Mouse (Mus musculus): Measurements from ENCODE around the gene Limk2. TPM values are rescaled to one million over a fixed set of nuclear protein-coding genes. Genes with fewer than 3 reads are reported as not detected.
A peak's percentile ranks its signal among the peaks of the same experiment; 100 is the strongest.

Gene Limk2
- total RNA-seq, 2 experiments from 2014 or later, result 31.8 to 34.4 TPM

- no peak for DNase-seq
These were observed 75.8 kb downstream of the Limk2 start for GRCm38 (mm10) chr11:3333111-3333695.

GRCm38 (mm10) chr11:3331756-3332642 lies 77.0 kb downstream of the Limk2 start:
- DNase-seq, result peak; percentile 95

- no peak for DNase-seq
These were observed 77.8 kb downstream of the Limk2 start for GRCm38 (mm10) chr11:3330991-3331750.

- peak; percentile 90 for DNase-seq
These were observed 78.4 kb downstream of the Limk2 start for GRCm38 (mm10) chr11:3330566-3330965.

GRCm38 (mm10) chr11:3329891-3330451 lies 79.0 kb downstream of the Limk2 start, which contains the start of gene Pik3ip1:
Gene Pik3ip1, plus strand, starts transcription at chr11:3330401.
- DNase-seq, result peak; percentile 38

GRCm38 (mm10) chr11:3328806-3329775 lies 79.9 kb downstream of the Limk2 start:
- no peak for DNase-seq

GRCm38 (mm10) chr11:3328271-3328670 lies 80.7 kb downstream of the Limk2 start:
- no peak for DNase-seq

GRCm38 (mm10) chr11:3318286-3318685 lies 90.7 kb downstream of the Limk2 start:
- DNase-seq, result no peak

- DNase-seq, result peak; percentile 77
These were observed 94.8 kb downstream of the Limk2 start for GRCm38 (mm10) chr11:3314148-3314547.

GRCm38 (mm10) chr11:3313294-3313693 lies 95.7 kb downstream of the Limk2 start:
- DNase-seq, result no peak

GRCm38 (mm10) chr11:3311586-3312347 lies 97.2 kb downstream of the Limk2 start:
- DNase-seq, result no peak

GRCm38 (mm10) chr11:3310789-3311585 lies 98.0 kb downstream of the Limk2 start:
- no peak for DNase-seq

- no peak for DNase-seq
These were observed 99.1 kb downstream of the Limk2 start for GRCm38 (mm10) chr11:3309884-3310283.

- DNase-seq, result no peak
These were observed 101.1 kb downstream of the Limk2 start for GRCm38 (mm10) chr11:3307875-3308274.

- DNase-seq, result no peak
These were observed 103.2 kb downstream of the Limk2 start for GRCm38 (mm10) chr11:3305821-3306220.

- DNase-seq, result no peak
These were observed 106.2 kb downstream of the Limk2 start for GRCm38 (mm10) chr11:3302792-3303191.

GRCm38 (mm10) chr11:3302385-3302784 lies 106.6 kb downstream of the Limk2 start:
- no peak for DNase-seq

GRCm38 (mm10) chr11:3301075-3301474 lies 107.9 kb downstream of the Limk2 start:
- DNase-seq, result no peak

GRCm38 (mm10) chr11:3298813-3299185 lies 110.2 kb downstream of the Limk2 start:
- no peak for DNase-seq
